Mouse (Mus musculus) adrenal gland, adult 8-10 months (tissue): Measurements from ENCODE around the gene Rfx4. TPM values are rescaled to one million over a fixed set of nuclear protein-coding genes. Genes with fewer than 3 reads are reported as not detected.

ENCODE experiments used
- DNase-seq: peaks from one replicate; pipeline ENCODE4 v3.0.0; 2022
- total RNA-seq, 4 experiments: library from RNA; stranded (reverse); gene quantifications; 2 replicates each; pipeline ENCODE4 v1.2.4; 2022

Rfx4 gene
- total RNA-seq, 4 experiments from 2014 or later, result 0.07 TPM; not detected in 3

DNA sequence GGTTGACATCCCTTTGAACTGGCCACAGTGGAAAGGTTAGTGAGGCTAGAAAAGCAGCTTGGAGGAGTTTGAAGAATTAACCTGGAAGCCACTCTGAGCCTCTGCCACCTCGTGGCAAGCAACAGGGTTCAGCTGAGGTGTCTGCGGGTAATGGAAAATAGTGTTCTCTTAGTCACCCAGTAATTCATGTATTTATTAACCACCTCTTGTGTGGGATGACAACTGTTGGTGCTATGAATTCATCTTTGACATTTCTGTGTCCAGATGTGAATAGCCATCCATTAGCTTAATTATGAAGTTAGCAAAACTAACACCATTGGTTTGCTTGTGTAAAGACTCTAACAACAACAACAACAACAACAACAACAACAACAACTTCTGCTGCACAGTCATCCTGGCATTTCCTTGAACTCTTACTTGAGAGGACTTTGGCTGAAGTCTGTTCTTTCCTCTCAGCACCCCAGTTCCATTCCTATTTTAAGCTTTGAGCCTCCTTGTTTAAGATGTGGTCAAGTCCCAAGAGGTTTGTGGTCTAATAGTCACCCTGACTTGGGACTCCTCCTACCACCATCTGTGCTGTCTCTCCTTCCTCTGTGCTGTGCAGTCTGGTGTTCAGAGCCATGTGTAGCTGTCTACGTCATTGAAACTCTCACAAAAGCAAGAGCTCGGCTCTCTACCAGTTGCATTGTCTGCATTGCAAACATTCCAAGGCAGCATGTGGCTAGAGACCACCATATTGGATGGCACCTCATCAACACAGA lies 60.0 kb downstream of the Rfx4 start:
- DNase-seq, result no peak

DNA sequence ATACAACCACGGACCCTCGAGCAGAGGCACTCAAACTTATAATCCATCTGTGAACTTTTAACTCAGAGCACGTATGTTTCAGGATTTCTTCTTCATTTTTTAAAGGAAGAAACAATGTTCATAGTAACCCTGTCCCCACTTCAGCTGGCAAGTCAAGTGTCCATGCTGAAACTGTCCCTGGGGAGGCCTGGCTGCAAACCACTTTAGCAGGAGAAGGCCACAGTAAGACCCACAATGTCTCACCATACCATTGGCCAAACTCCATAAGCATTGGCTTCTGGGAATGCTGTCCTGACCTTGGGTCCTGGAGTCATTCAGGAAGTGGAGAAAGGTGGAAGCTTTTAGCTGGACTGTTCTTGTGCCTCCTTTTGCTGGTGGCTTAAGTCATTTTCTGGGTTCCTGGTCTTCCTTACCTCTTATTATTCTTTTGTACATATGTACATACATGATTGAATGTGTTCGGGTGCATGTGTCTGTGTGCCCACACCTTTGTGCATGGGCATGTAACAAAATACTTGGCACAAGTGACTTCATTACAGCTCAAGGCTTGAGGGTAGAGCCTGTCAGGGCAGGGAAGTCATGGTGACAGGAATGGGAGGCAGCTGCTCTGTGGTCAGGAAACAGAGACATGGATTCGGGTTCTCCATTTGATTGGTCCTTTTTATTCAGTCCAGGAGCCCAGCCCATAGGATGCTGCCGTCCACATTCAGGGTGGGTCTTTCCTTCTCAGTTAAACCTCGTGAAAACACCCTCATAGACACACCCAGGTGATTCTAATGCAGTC lies 61.4 kb downstream of the Rfx4 start:
- DNase-seq, result no peak

DNA sequence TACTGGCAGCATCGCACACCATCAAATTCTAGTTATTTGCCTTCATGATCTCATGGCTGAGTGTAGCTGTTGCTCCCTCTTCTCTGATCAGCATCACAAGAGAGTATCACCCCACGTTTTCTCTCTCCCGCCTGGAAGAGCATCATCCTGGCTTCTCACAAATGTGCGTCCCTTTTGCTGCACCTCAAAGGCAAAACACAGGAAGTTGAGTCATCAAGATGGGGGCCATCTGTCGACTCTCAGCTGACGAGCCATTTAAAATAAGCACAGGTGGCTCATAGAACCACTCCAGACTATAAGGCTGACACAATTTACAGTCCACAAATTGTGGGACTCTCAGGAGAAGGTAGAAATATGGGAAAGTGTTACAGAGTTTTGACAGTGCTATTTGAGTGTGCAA lies 63.8 kb downstream of the Rfx4 start:
- no peak for DNase-seq

DNA sequence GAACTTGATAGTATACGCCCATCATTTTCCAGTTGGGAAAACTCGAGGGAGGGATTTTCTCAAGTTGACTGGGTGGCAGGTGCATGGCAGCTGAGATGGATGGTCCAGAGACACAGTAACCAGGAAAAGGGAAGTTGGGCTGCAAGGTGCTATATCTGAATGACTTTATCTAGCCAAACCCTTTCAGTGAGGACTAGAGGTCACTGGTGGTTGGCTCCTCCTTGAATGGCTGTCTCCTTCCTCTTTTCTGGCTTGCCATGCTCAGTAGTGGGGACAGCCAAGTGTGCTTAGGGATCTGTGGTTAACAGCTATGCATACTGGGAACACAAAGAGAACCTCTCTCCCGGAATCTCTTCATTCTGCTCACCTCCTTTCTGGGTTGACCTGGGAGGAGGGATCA lies 64.4 kb downstream of the Rfx4 start:
- no peak for DNase-seq

DNA sequence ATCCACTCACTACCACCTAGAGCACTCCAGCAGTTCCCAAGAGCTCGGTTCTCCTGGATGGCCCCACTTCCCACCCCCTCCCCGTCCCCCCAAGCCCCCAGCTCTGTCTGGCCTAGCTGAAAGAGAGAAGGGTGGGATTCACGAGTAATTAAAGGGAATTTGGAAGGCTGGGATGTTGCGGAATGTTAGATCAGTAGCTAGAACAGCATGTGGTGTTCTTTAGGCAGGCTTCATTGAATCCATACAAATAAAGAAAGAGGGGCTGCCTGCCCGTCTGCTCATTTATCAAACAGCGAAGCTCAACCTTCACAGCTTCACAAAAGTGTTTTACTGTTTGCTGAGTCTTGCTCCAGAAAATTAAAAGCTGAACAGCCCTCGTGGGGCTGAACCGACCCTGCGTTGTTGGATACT lies 66.9 kb downstream of the Rfx4 start:
- no peak for DNase-seq

DNA sequence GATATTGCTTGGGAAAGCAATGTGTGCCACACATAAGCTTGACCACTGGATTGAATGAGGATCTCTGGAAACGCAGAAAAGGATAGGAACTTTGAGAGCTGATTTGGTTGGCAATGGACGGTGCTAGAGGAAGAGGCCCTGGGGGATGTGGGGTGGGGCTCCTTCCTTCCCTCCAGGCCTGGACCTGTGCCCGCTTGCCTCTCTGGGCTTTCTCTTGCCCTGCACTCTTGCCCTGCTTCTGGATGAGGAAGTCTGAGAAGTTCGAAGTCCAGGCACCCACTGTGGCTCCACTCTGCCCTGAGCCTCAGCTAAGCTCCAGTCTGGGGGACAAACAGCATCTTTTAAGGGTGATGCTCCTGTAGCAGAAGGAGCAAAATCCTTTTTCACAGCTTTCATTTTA lies 67.8 kb downstream of the Rfx4 start:
- no peak for DNase-seq

DNA sequence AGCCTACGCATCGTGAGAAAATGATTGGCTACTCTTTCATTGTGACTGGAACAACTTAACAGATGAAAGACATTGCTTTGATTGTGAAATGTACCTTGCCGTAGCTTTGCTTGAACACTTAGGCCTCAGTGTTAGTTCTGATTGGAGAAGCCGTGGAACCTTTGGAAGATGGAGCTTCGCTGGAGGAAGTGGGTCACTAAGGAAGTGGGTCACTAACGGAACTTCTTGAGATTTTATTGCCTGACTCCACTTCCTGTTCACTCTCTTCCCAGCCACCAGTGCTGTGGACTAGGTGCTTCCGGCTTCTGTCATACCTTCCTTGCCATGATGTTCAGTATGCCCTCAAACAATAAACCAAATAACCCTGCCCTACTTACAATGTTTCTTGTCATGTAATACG lies 73.1 kb downstream of the Rfx4 start:
- DNase-seq, result no peak

DNA sequence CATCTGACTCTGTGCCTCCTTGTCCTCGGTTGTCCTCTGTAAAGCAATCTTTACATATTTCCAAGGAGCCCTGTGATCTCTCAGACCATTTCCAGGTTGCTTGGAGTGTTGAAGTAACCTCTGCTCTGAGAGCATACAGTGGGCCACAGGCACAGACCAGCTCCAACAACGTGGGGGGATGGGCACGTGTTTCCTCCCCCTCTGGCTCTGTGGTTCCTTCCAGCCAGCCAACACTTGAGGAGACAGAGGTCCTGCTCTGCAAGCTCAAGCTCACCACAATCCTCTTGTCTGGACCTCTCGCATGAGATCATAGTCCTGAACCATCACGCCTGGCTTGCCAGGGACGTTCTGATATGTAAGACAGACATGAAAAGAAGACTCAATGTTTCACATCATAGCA lies 79.7 kb downstream of the Rfx4 start:
- no peak for DNase-seq

DNA sequence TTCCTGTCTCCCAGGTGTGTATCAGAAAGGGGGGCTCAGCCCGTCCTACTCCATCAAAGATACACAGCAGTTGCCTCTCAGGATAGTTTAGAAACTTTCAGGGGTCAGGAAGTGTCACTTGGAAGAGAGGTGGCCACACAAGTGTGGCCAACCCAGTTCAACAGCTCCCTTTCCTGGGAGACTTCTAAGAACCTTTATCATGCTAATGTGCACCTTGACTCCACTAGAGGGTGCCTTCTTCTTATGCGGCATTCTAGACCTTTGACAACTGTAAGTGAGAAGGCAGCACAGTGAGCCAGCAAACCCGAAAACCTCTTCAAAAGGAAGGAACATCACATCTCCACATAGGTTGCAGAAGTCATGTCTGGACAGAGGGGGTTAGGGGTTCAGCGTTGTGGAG lies 80.2 kb downstream of the Rfx4 start:
- no peak for DNase-seq

DNA sequence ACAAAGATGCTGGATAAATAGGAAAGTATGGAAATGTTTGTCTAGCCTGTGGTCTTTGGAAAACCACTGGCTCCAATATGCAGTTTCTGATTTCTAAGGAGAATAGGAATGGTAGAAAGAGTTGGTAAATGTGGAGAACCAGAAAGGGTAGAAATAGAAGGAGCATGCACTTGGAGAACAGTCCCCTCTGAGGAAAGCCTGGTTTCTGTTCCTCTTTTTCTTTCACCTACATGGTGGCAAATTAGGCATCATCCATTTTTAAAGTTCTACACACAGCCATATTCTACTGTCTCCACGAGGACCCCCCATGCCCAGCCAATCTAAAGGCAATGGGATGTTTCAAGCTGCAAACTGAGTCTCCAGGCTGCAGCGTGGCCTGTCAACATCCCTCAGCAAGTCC lies 81.5 kb downstream of the Rfx4 start:
- DNase-seq, result no peak

DNA sequence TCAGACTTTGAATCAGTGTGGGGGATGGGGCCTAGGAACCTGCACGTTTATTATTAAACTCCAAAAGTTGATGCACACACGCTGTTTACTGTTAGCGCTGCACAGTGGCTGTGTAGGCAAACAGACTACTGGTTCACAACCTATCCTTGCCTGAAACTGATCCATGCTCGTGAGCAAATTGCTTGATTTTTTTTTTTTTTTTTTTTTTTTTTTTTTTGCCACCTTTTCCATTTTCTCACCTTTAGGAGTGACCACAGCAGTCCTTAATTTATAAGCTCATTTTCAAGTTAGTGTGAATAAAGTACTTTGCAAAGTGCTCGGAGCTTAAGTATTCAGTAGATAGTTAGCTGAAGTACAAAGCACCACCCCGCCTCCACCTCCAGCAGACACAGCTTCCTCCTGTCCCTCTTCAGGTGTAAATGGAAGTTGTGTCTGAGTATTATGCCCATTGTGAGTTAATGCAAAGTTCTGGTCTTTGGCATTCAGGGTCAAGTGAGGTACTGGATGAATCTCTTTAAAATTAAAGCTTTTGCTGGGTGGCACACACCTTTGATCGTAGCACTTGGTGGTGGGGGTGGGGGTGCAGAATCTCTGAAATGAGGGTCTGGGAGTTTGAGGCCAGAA lies 83.1 kb downstream of the Rfx4 start:
- DNase-seq, result no peak

DNA sequence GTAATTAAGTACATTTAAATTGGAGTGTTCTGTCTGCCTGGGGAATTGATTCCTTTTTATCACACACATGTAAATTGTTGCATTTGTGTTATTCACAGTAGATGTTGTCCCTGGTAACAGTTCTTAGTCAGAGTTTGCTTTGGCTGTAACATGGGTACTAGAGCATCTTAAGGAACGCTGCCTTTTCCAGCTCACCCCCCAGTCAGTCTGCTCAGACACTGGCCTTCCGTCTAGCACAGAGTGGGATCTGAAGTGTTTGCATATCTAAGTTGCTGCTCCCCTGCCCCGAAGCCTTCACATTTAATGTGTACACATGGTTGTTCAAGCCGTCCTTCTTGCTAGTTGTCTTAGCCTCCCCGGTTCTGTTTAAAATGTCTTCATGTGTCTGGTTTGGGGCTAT lies 90.8 kb downstream of the Rfx4 start:
- DNase-seq, result no peak

DNA sequence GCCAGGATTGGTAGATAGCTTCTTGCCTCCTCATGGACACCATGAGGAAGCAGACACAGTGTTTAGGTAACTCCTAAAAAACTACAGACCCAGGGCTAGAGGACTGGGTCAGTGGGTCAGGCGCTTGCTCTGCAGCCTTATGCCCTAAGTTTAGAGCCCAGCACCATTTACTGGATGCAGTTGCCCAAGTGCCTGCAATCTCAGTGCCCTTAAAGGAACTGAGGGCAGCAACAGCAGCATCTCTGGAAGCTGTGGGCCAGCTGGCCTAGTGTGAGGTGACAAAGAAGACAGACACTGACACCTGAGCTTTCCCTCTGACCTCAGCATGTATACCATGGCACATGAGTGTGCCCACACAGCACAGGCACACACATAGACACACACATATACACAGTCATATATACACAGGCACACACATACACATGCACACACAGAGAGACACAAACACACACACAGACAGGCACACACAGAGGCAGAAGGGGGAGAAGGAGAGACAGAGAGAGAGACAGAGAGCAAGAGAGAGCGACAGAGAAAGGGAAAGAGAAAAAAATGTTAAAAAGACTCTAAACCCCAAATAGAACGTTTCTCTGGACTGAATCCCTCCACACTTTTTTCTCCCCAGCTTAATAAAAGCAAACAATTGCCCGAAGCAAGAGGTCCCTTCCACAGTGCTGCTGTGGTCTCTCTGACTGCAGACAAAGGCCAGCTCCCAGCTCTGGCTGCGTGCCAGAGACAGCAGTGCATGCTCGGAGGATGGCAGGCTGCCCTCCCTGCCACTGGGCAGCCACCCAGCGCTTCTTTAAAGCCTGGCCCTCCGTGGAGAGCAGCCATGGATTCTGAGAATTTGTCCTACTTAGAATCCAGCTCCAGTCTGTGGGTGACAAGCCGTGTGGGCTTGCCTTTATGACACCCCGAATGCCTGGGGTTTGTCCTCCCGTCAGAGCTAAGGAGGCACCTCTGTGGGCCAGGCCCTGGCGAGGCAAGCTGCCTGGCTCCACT lies 96.4 kb downstream of the Rfx4 start:
- DNase-seq, result peak; percentile 78

DNA sequence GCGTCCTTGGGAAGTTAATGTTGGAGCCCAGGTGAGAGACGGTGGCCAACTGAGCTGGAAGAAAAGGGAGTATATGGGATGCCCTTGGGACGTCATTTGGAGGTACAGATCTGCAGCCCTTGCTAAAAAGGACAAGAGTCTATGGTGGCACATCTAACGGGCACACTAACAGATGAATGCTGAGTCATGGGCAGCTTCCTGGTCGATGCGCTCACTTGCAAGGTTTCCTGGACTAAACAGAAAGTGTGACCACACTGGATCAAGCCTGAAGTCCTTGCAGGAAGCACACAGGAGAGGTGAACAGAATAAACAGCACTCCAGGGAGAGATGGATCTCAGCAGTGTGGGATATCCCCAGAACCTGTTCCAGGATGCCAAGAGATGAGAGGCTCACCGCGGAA lies 98.2 kb downstream of the Rfx4 start:
- DNase-seq, result no peak

DNA sequence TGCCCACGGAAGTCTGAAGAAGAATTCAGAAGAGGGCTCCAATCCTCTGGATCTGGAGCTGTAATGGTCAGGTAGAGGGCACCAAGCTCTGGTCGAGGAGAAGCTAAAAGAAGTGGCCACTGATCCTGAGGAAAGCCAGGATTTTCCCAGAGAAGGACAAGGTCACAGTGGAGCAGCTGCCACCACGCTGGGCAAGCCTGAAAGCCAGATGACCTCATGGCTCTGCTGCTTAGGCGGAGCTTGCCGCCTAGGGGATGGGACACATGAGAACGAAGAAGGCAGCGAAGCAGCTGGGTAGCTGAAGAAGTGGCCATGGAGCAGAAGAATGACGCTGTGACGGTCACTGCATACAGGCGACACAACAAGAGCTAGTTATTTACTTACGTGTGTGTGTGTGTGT lies 99.6 kb downstream of the Rfx4 start:
- DNase-seq, result peak; percentile 39

DNA sequence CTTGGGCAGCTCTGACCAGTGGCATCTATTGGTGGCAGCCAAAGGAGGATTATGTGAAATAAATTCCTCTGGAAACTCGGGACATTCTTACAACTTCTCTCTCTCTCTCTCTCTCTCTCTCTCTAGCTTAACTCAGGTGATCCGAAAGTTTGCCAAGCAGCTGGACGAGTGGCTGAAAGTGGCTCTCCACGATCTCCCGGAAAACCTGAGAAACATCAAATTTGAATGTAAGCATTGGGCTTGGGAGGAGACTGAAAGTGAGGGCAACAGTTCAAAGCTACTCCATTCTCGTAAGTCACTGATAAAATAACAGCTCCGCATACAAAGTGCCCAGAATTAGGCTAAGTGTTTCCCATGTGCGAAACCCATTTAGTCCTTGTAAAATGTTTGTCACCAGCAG lies 102.5 kb downstream of the Rfx4 start:
- no peak for DNase-seq

DNA sequence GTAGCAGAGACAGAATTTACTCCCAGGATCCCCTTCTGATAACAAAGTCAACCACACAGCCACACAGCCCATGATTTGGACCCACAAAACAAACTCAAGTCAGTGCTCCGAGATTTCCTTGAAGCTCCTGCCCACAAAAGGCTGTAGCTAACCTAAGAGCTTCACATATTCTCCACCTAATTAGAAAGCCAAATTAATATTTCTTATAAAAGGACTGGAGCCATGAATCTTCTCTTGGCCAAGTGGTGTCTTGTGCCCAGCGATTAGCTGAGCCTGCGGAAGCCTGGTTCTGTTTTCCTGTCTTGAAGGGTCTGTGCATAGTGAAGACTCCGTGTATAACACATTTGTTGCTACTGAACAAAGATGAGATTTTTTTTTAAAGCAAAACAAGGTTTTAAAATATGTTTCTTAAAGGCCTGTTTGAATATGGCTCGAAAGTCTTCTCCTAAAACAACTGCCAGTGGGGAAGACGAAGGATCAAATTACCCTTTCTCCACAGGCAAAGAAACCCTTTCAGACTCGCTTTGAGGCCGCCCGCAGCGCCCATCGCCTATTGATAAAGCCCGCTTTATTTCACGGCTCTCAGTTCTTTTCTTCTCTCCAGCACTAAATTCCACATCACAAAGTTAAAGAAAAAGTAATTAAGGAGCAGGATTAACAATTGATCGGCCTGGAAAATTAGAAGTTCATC lies 103.1 kb downstream of the Rfx4 start:
- DNase-seq, result no peak

DNA sequence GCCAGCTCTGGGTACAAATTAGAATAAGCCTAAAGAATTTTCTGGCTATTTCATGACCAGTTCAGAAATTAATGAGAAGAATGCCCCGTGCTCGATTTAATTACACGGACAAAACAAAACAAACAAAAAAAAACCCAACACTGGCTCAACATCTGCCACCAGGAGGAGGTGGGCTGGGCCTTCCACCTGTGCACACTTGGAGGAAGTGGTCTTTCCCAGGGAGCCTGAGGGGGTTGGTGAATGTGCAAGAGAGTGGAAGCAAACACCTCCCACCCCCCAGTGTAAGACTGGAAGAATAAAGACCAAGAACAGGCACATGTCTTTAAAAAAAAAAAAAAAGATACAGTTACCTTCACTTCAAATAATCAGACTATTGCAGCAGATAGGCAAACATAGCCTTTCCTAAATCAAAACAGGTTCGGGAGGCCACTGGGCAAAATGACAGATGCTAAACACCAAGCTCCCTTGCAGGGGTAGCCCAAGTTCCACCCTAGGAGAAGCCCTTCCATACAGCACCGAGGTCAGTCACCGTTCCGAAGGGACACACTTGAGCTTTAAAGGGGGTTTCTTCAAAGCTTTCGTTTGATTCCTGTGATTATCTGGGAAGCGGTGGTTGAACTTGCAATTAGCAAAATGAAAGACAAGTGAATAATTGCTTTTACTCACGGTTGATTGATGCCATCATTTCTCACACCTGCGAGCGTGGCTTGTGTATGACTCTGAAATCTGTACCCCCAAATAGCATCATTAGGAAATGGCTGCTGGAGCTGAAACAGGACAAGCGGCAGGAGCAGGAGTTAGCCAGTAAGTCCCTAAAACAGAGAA lies 103.9 kb downstream of the Rfx4 start:
- no peak for DNase-seq

DNA sequence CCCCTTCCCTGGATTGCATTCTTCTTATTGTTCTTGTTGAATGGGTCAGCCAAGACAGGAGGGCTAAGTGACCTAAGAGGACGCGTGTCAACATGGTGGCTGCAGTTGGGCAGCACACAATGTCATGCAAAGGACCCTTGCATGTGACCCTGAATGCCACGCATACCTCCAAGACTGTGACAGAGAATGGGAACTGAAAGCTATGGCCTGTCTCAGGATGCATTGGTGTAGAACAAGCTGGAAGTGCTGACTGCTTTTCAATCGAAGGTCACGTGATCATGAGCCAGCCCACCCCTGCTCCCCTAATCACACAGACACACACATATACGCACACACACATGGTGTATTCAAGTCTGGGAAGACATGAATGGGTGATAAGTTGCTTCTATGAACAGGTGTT lies 107.6 kb downstream of the Rfx4 start:
- no peak for DNase-seq

DNA sequence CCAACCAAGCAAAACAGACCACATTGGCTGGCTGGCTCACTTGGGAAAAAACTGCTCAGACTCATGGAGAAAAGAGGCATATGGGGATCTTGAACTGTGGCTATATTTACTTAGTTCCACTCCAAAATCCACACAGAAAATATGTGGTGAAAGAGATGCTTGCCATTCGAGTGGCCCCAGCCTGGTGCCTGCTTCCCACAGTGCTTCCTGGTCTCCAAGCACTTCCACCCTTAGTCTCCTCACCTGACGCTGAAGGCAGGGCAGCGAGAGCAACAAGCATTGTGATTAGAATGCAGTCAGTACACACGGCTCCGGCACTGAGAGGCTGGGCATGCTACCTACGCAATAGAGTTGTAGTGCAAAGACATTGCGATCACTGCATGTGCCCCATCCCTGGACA lies 111.7 kb downstream of the Rfx4 start:
- DNase-seq, result no peak

DNA sequence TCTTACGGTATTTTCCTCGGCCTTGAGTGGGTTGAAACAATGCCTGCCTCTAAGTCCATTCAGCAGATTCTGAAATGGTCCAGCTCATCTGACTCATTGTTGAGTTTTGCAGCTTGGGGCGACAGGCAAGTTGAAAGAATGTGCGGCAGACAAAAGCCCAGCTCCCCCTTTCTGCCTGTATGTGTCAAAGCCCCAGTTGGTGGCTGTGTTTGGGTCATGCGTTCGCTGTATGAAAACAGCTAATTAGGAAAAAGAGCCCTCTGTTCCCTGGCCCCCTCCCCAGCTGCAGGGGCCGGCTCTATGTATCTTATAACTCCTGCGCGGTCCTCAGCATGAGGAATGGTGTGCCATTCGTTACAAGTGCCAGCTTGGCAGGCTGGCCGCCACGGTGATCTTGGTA lies 115.4 kb downstream of the Rfx4 start:
- no peak for DNase-seq
